Mouse (Mus musculus) neural tube, embryonic 14.5 days (tissue): ENCODE measurements around the gene Ppp4r4. TPM values are rescaled to one million over a fixed set of nuclear protein-coding genes. Genes with fewer than 3 reads are reported as not detected.

Experiments used
- ATAC-seq: fragments of 200-750 bp; cut with Nextera tagmentation; 2 replicates; pipeline ENCODE4 v1.8.0; 2017; ENCODE audit warnings: low read depth, mild to moderate bottlenecking, moderate TSS enrichment, moderate library complexity
- H3K27ac ChIP-seq: fragments of 300-500 bp; sonication (generic); 2 replicates; pipeline ENCODE4 v1.5.1; 2014; ENCODE audit warnings: low read depth, mild to moderate bottlenecking, control low read depth, low read length, moderate library complexity, mixed read lengths
- H3K27me3 ChIP-seq: fragments of 300-500 bp; sonication (generic); 2 replicates; pipeline ENCODE4 v1.6.1; 2014; ENCODE audit warnings: low read length; ENCODE audit not compliant: control insufficient read depth, insufficient read depth
- H3K36me3 ChIP-seq: fragments of 300-500 bp; sonication (generic); 2 replicates; pipeline ENCODE4 v1.6.1; 2014; ENCODE audit warnings: low read length, mixed read lengths; ENCODE audit not compliant: control insufficient read depth, insufficient read depth
- H3K4me1 ChIP-seq: fragments of 300-500 bp; sonication (generic); 2 replicates; pipeline ENCODE4 v1.6.1; 2014; ENCODE audit warnings: low read length; ENCODE audit not compliant: control insufficient read depth, insufficient read depth
- H3K4me2 ChIP-seq: fragments of 300-500 bp; sonication (generic); 2 replicates; pipeline ENCODE4 v1.6.1; 2014; ENCODE audit warnings: mild to moderate bottlenecking, low read depth, low read length, control low read depth
- H3K4me3 ChIP-seq: fragments of 300-500 bp; sonication (generic); 2 replicates; pipeline ENCODE4 v1.5.1; 2014; ENCODE audit warnings: low read depth, low read length, control low read depth, mixed read lengths
- H3K9ac ChIP-seq: fragments of 300-500 bp; sonication (generic); replicated peaks from 2 replicates; pipeline ENCODE4 v1.6.1; 2014; ENCODE audit warnings: low read depth, mild to moderate bottlenecking, control low read depth, low read length, mixed read lengths
- H3K9me3 ChIP-seq: fragments of 300-500 bp; sonication (generic); 2 replicates; pipeline ENCODE4 v1.6.1; 2016; ENCODE audit warnings: low read length; ENCODE audit not compliant: control insufficient read depth
- WGBS: fragments of 180-500 bp; shearing (Covaris S2); extraction: QIAGEN DNeasy Blood & Tissue Kit; methylation state at CpG from one replicate; pipeline ENCODE4 v1.1.7; 2014; 5-methylcytosine and 5-hydroxymethylcytosine counted together
- polyA plus RNA-seq: library from polyadenylated mRNA; unstranded; fragments of >200 nt; fragmentation: Nextera tagmentation; extraction: Ambion mirVana; gene quantifications from 2 replicates; pipeline ENCODE4 v1.2.1, GENCODE M21; 2014

Ppp4r4 gene
- polyA plus RNA-seq, 1 experiment from 2014 or later, result 3.8 TPM

GRCm38 (mm10) chr12:103498768-103499167 is 33.3 kb upstream of the Ppp4r4 start:
- H3K4me3 ChIP-seq, result no peak overlapping the region
- no peak overlapping the region for H3K4me2 ChIP-seq
- 73% methylated on average over 5 of the region's 5 CpGs for WGBS
- no peak for ATAC-seq
- H3K27me3 ChIP-seq, result no peaks in the 10 kb centered on the region
- H3K9ac ChIP-seq, result no peak overlapping the region
- no peaks in the 10 kb centered on the region for H3K36me3 ChIP-seq
- no peaks in the 10 kb centered on the region for H3K4me1 ChIP-seq
- H3K27ac ChIP-seq, result no peak overlapping the region
- no peaks in the 10 kb centered on the region for H3K9me3 ChIP-seq

DNA sequence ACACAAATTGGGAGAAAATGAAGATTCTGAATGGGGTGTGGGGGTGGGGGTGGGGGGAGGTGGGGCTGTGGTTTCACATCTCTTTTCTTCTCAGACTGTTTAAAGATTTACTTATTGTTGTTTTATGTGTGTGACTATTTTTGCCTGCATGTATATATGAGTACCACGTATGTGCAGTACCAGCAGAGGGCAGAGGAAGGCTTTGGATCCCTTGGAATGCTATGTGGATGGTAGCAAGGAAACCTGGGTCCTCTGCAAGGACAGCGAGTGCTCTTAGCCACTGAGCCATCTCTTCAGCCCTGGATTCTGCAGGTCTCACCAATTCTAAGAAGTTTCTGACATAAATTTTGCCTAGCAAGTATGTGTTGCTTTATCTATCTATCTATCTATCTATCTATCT is 32.8 kb upstream of the Ppp4r4 start:
- H3K4me2 ChIP-seq, result no peak overlapping the region
- no peaks in the 10 kb centered on the region for H3K9me3 ChIP-seq
- no peak overlapping the region for H3K4me3 ChIP-seq
- H3K4me1 ChIP-seq, result no peaks in the 10 kb centered on the region
- H3K9ac ChIP-seq, result no peak overlapping the region
- no peak overlapping the region for H3K27ac ChIP-seq
- WGBS, result 83% methylated on average over 2 of the region's 2 CpGs
- H3K36me3 ChIP-seq, result no peaks in the 10 kb centered on the region
- H3K27me3 ChIP-seq, result no peaks in the 10 kb centered on the region
- ATAC-seq, result no peak

DNA sequence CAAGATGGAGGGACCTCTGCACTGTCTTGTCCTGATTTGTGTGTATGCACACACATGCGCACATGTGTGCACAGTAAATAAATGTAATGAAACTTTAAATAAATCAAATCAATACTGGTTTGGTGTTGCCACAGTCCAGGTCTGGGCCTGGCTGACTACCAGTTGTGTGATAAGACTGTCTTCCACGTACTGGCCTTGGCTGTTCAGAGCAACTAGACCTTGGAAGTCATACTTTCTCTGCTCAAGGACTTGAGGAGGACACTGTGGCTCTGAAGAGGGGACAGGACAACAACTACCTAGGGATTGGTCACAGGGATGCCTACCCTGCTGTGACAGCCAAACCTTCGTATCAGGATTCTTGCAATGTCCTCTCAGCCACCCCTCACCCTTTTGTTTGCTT is 28.8 kb upstream of the Ppp4r4 start:
- H3K9ac ChIP-seq, result no peak overlapping the region
- H3K36me3 ChIP-seq, result no peaks in the 10 kb centered on the region
- H3K27me3 ChIP-seq, result no peaks in the 10 kb centered on the region
- no peak for ATAC-seq
- no peak overlapping the region for H3K4me3 ChIP-seq
- H3K4me2 ChIP-seq, result no peak overlapping the region
- WGBS, result 84% methylated on average over 3 of the region's 3 CpGs
- H3K27ac ChIP-seq, result no peak overlapping the region
- H3K9me3 ChIP-seq, result no peaks in the 10 kb centered on the region
- no peaks in the 10 kb centered on the region for H3K4me1 ChIP-seq

GRCm38 (mm10) chr12:103504402-103504801 is 27.7 kb upstream of the Ppp4r4 start:
- no peak overlapping the region for H3K9ac ChIP-seq
- H3K4me2 ChIP-seq, result no peak overlapping the region
- no peak for ATAC-seq
- no peaks in the 10 kb centered on the region for H3K9me3 ChIP-seq
- H3K4me1 ChIP-seq, result no peaks in the 10 kb centered on the region
- H3K27me3 ChIP-seq, result no peaks in the 10 kb centered on the region
- no peak overlapping the region for H3K4me3 ChIP-seq
- H3K36me3 ChIP-seq, result no peaks in the 10 kb centered on the region
- 57% methylated on average over 3 of the region's 3 CpGs for WGBS
- no peak overlapping the region for H3K27ac ChIP-seq

DNA sequence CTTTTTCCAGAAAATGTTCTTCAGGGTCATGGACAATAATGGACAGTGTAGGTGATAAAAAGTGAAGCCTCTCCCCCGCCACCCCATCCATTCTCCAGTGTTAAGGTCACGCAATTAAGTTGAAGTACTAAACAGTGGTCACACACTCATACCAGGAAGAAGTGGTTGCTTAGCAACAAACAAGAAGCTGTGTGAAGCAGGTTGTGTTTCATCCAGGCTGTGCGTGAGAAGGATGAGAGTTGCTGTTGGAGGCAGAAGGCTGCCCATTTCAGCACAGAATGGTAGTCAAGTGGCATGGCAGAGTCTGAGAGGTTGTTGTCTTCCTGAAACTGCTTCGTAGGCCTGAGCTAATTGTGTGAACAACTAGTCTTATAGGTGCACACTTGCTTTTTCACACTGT is 23.7 kb upstream of the Ppp4r4 start:
- H3K9me3 ChIP-seq, result no peaks in the 10 kb centered on the region
- no peak for ATAC-seq
- no peaks in the 10 kb centered on the region for H3K36me3 ChIP-seq
- no peak overlapping the region for H3K4me3 ChIP-seq
- H3K4me2 ChIP-seq, result no peak overlapping the region
- H3K27ac ChIP-seq, result no peak overlapping the region
- no peaks in the 10 kb centered on the region for H3K4me1 ChIP-seq
- no peak overlapping the region for H3K9ac ChIP-seq
- H3K27me3 ChIP-seq, result no peaks in the 10 kb centered on the region
- WGBS, result 46% methylated on average over 4 of the region's 4 CpGs

- Histone ChIP-seq H3K4me1 (no peaks in the 10 kb centered on the region), H3K9ac (no peak overlapping the region)
These were observed 22.2 kb upstream of the Ppp4r4 start for GRCm38 (mm10) chr12:103509893-103510292.

GRCm38 (mm10) chr12:103511586-103511985 is 20.5 kb upstream of the Ppp4r4 start:
- Histone ChIP-seq H3K9ac (no peak overlapping the region), H3K4me1 (no peaks in the 10 kb centered on the region), H3K9me3 (no peaks in the 10 kb centered on the region), H3K27me3 (no peaks in the 10 kb centered on the region), H3K27ac (no peak overlapping the region), H3K36me3 (no peaks in the 10 kb centered on the region), H3K4me3 (no peak overlapping the region), H3K4me2 (no peak overlapping the region)
- 46% methylated on average over 2 of the region's 2 CpGs for WGBS
- ATAC-seq, result no peak

More at GRCm38 (mm10) chr12:103509893-103510292, 22.2 kb upstream of the Ppp4r4 start:
- H3K4me3 ChIP-seq, result no peak overlapping the region
- H3K4me2 ChIP-seq, result no peak overlapping the region
- WGBS, result 94% methylated on average over 8 of the region's 8 CpGs
- no peak overlapping the region for H3K27ac ChIP-seq
- no peak for ATAC-seq
- H3K27me3 ChIP-seq, result no peaks in the 10 kb centered on the region
- H3K9me3 ChIP-seq, result no peaks in the 10 kb centered on the region
- no peaks in the 10 kb centered on the region for H3K36me3 ChIP-seq

GRCm38 (mm10) chr12:103513039-103513438 is 19.0 kb upstream of the Ppp4r4 start:
- Histone ChIP-seq H3K4me1 (no peaks in the 10 kb centered on the region), H3K4me3 (no peak overlapping the region), H3K36me3 (no peaks in the 10 kb centered on the region), H3K9me3 (no peaks in the 10 kb centered on the region), H3K4me2 (no peak overlapping the region), H3K27ac (no peak overlapping the region), H3K9ac (no peak overlapping the region), H3K27me3 (no peaks in the 10 kb centered on the region)
- no peak for ATAC-seq
- WGBS, result 83% methylated on average over 2 of the region's 2 CpGs

GRCm38 (mm10) chr12:103513451-103513871 is 18.6 kb upstream of the Ppp4r4 start:
- ATAC-seq, result peak; percentile 81
- Histone ChIP-seq H3K4me1 (no peaks in the 10 kb centered on the region), H3K4me2 (no peak overlapping the region), H3K9me3 (no peaks in the 10 kb centered on the region), H3K4me3 (no peak overlapping the region), H3K9ac (no peak overlapping the region), H3K27me3 (no peaks in the 10 kb centered on the region), H3K36me3 (no peaks in the 10 kb centered on the region), H3K27ac (no peak overlapping the region)
- WGBS, result 25% methylated on average over 4 of the region's 4 CpGs

DNA sequence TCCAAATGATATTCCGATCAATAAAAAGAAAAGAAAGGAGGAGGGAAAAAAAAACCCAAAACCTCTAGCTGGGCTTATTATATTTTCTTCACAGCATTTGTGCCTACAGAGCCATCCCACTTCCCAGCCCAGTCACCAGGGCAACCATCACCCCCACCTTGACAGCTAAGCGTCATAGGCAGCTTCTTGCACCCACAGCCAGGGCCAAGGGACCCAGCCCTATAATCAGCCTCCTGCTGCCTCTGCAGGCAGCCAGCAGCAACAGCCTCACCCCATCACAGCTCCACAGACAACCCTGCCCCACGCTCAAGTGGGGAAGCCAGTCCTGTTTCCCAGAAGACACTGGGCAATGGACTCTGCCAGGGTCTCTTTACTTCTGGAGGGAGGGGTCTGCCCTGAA is 17.7 kb upstream of the Ppp4r4 start:
- H3K4me3 ChIP-seq, result no peak overlapping the region
- H3K9me3 ChIP-seq, result no peaks in the 10 kb centered on the region
- WGBS, result 75% methylated on average over 3 of the region's 3 CpGs
- H3K27ac ChIP-seq, result no peak overlapping the region
- H3K36me3 ChIP-seq, result no peaks in the 10 kb centered on the region
- H3K4me2 ChIP-seq, result no peak overlapping the region
- H3K9ac ChIP-seq, result no peak overlapping the region
- no peaks in the 10 kb centered on the region for H3K27me3 ChIP-seq
- ATAC-seq, result no peak
- H3K4me1 ChIP-seq, result no peaks in the 10 kb centered on the region
